Mouse (Mus musculus): ENCODE results near the gene Akp3. TPM values are rescaled to one million over a fixed set of nuclear protein-coding genes. Genes with fewer than 3 reads are reported as not detected.

Gene Akp3
- polyA plus RNA-seq, 1 experiment = 0.08 TPM

DNA sequence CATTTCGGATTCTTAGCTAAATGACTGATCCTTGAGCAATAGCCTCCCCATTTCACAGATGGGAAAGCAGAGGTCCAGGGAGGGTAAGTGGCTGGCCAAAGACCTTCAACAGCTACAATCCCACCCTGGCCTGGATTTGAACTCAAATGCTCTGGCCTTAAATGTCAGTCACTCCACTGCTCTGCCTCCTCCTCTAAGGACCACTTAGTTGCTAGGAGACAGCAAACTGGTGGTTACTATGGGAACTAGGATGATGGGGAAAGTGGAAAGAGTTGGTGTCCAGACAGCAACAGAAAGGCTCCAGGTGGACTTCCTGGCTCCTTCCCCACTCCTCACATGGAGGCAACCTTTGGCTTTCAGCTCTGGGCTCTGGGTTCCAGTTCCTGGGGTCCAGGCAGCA is 46.5 kb downstream of the Akp3 start:
- no peak overlapping the region for H3K4me2 ChIP-seq (ENCODE audit: low read depth)
- peaks cover 13% of the 10 kb centered on the region for H3K27me3 ChIP-seq (ENCODE audit: control insufficient read depth, insufficient read depth, insufficient read length)
- H3K4me3 ChIP-seq = no peak overlapping the region
- no peaks in the 10 kb centered on the region for H3K36me3 ChIP-seq (ENCODE audit: control insufficient read depth, insufficient read depth)
- no peaks in the 10 kb centered on the region for H3K79me2 ChIP-seq (ENCODE audit: control insufficient read depth, insufficient read depth)
- TF ChIP-seq SRF (IDR thresholded peaks at IDR 0.05; ENCODE audit: control insufficient read depth, insufficient read length, low read depth) (no peak), CEBPB (IDR thresholded peaks at IDR 0.05; ENCODE audit: insufficient read depth, poor library complexity, severe bottlenecking) (no peak), REST (IDR thresholded peaks at IDR 0.05; ENCODE audit: insufficient read depth, insufficient read length) (no peak), E2F4 (IDR thresholded peaks at IDR 0.05; ENCODE audit: insufficient read depth) (no peak), TCF3 (IDR thresholded peaks at IDR 0.05; ENCODE audit: insufficient read length, low read depth) (no peak), MAX (IDR thresholded peaks at IDR 0.05; ENCODE audit: low read depth) (no peak), MYOD1 (IDR thresholded peaks at IDR 0.05; ENCODE audit: control insufficient read depth in 1 of 3, insufficient read length in 2 of 3, low read depth in 2 of 3) (no peak), MYOG (IDR thresholded peaks at IDR 0.05; ENCODE audit: control insufficient read depth in 1 of 3, insufficient read depth in 1 of 3, insufficient read length in 2 of 3, low read depth in 2 of 3) (no peak), USF1 (IDR thresholded peaks at IDR 0.05; ENCODE audit: low read depth) (no peak), POLR2A (IDR thresholded peaks at IDR 0.05; ENCODE audit: insufficient read length, low read depth) (no peak), TCF12 (IDR thresholded peaks at IDR 0.05; ENCODE audit: insufficient read depth, poor library complexity, severe bottlenecking) (no peak), POLR2AphosphoS2 (IDR thresholded peaks at IDR 0.05; ENCODE audit: insufficient read length, low read depth) (no peak)
- H3ac ChIP-seq (ENCODE audit: control insufficient read depth, insufficient read length) = no peak overlapping the region

DNA sequence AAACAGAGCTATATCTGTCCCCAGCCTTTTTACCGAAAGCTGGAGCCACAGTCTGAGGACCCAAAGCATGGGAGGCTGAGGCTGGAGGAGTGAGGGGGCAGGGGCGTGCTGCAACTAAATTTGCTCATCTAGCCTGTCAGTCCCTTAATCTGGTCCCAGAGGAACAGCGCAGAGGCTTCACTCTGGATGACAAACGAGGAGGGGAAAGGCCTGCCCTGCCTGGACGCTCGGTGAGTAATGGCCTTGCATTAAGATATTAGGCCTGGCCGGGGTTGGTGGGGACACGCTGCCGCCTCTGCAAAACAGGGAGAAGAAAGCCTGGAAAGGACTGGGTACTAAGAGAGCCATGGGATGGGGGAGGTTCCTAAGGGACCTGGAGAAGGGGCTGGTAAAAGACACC is 47.5 kb downstream of the Akp3 start:
- H3K36me3 ChIP-seq (ENCODE audit: control insufficient read depth, insufficient read depth) = no peaks in the 10 kb centered on the region
- H3ac ChIP-seq (ENCODE audit: control insufficient read depth, insufficient read length) = no peak overlapping the region
- no peak overlapping the region for H3K4me2 ChIP-seq (ENCODE audit: low read depth)
- H3K79me2 ChIP-seq (ENCODE audit: control insufficient read depth, insufficient read depth) = no peaks in the 10 kb centered on the region
- H3K27me3 ChIP-seq (ENCODE audit: control insufficient read depth, insufficient read depth, insufficient read length) = peaks cover 6% of the 10 kb centered on the region
- TF ChIP-seq POLR2AphosphoS2 (IDR thresholded peaks at IDR 0.05; ENCODE audit: insufficient read length, low read depth) (no peak), POLR2A (IDR thresholded peaks at IDR 0.05; ENCODE audit: insufficient read length, low read depth) (no peak), CEBPB (IDR thresholded peaks at IDR 0.05; ENCODE audit: insufficient read depth, poor library complexity, severe bottlenecking) (no peak), REST (IDR thresholded peaks at IDR 0.05; ENCODE audit: insufficient read depth, insufficient read length) (no peak), MYOD1 (IDR thresholded peaks at IDR 0.05; ENCODE audit: control insufficient read depth in 1 of 3, insufficient read length in 2 of 3, low read depth in 2 of 3) (no peak)
- no peak overlapping the region for H3K4me3 ChIP-seq

DNA sequence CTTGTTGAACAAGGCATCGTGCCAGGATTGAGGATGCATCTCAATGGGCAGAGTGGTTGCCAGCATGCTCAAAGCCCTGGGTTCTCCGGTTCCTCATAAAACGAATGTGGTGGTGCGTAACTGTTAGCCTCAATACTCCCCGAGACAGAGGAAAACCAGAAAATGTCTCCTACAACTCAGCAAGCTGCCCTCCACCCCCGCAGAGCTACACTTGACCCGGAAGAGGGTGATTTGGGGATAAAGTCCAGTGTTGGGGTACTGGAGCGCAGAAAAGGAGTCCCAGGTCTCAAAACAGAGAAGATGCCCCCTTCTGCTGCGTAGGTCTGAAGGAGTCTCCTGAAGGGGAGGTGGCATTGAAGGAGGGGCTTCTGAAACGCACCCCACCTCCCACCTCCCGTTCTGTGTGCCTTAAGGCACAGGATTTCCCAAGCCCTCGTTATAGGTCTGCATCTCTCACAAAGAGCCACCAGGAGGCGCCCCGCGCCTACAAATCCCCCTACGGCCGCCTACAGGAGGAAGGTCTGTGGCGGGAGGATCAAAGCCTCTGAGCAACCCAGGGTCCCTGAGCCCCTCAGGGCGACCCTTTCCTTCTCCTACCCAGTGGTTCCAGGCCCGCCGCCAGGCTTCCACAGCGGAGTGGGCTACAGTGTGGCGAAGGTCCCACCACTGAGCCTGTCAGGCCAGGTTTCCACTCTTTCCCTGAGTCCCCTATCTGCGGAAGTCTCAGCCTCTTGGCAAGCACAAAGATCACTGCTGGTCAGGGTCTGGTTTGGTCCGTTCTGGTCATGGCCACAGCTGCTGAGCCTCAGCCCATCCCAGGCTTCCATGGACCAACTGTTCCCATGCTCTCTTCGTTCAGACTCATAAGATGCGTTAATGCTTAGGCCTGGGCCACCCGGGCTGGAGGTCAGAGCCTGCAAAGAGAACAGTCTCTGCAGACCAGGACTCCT is 49.5 kb downstream of the Akp3 start:
- Histone ChIP-seq H3K36me3 (ENCODE audit: control insufficient read depth, insufficient read depth) (no peaks in the 10 kb centered on the region), H3K4me2 (ENCODE audit: low read depth) (no peak overlapping the region), H3ac (ENCODE audit: control insufficient read depth, insufficient read length) (no peak overlapping the region), H3K79me2 (ENCODE audit: control insufficient read depth, insufficient read depth) (no peaks in the 10 kb centered on the region), H3K27me3 (ENCODE audit: control insufficient read depth, insufficient read depth, insufficient read length) (no peaks in the 10 kb centered on the region), H3K4me3 (no peak overlapping the region)
- peak in 1 of 3 experiments; percentile 4 for TF ChIP-seq MYOG (IDR thresholded peaks at IDR 0.05; ENCODE audit: control insufficient read depth in 1 of 3, insufficient read depth in 1 of 3, insufficient read length in 2 of 3, low read depth in 2 of 3)
- TF ChIP-seq E2F4 (IDR thresholded peaks at IDR 0.05; ENCODE audit: insufficient read depth) = peak; percentile 18
- no peak for TF ChIP-seq POLR2A (IDR thresholded peaks at IDR 0.05; ENCODE audit: insufficient read length, low read depth)
- no peak for TF ChIP-seq CEBPB (IDR thresholded peaks at IDR 0.05; ENCODE audit: insufficient read depth, poor library complexity, severe bottlenecking)

- Histone ChIP-seq H3K27me3 (ENCODE audit: control insufficient read depth, insufficient read depth, insufficient read length) (no peaks in the 10 kb centered on the region), H3K4me2 (ENCODE audit: low read depth) (peak overlapping the region; percentile 59), H3K36me3 (ENCODE audit: control insufficient read depth, insufficient read depth) (no peaks in the 10 kb centered on the region), H3K79me2 (ENCODE audit: control insufficient read depth, insufficient read depth) (no peaks in the 10 kb centered on the region), H3K4me3 (no peak overlapping the region), H3ac (ENCODE audit: control insufficient read depth, insufficient read length) (no peak overlapping the region)
- TF ChIP-seq MYOD1 (IDR thresholded peaks at IDR 0.05; ENCODE audit: control insufficient read depth in 1 of 3, insufficient read length in 2 of 3, low read depth in 2 of 3) (peak in 1 of 3 experiments; percentile 51), POLR2A (IDR thresholded peaks at IDR 0.05; ENCODE audit: insufficient read length, low read depth) (peak; percentile 18), MYOG (IDR thresholded peaks at IDR 0.05; ENCODE audit: control insufficient read depth in 1 of 3, insufficient read depth in 1 of 3, insufficient read length in 2 of 3, low read depth in 2 of 3) (peak in 1 of 3 experiments; percentile 41), REST (IDR thresholded peaks at IDR 0.05; ENCODE audit: insufficient read depth, insufficient read length) (no peak)
Observed at GRCm38 (mm10) chr1:87175852-87176292, 51.1 kb downstream of the Akp3 start.

Other genes starting within 250 kb of the Akp3 start
- not detected for gene Alppl2, start 35.0 kb upstream of the Akp3 start, polyA plus RNA-seq (2012; fragmentation: generic; extraction: Trizol)
- gene Alpi, start 23.4 kb upstream of the Akp3 start, polyA plus RNA-seq (2012; fragmentation: generic; extraction: Trizol) = 0.32 TPM
- 0.06 TPM for gene Ecel1, start 31.5 kb downstream of the Akp3 start, polyA plus RNA-seq (2012; fragmentation: generic; extraction: Trizol)
- gene Prss56, start 58.3 kb downstream of the Akp3 start, polyA plus RNA-seq (2012; fragmentation: generic; extraction: Trizol) = 0.16 TPM
- gene Chrnd, start 65.6 kb downstream of the Akp3 start, polyA plus RNA-seq (2012; fragmentation: generic; extraction: Trizol) = 208 TPM
- 376 TPM for gene Chrng, start 79.7 kb downstream of the Akp3 start, polyA plus RNA-seq (2012; fragmentation: generic; extraction: Trizol)
- 221 TPM for gene Eif4e2, start 88.9 kb downstream of the Akp3 start, polyA plus RNA-seq (2012; fragmentation: generic; extraction: Trizol)
- gene Efhd1, start 139.4 kb downstream of the Akp3 start, polyA plus RNA-seq (2012; fragmentation: generic; extraction: Trizol) = 2.1 TPM
- gene Gigyf2, start 202.0 kb downstream of the Akp3 start, polyA plus RNA-seq (2012; fragmentation: generic; extraction: Trizol) = 19.0 TPM

Measured in myocyte (in vitro differentiated cells).